In the genomic region with DNA sequence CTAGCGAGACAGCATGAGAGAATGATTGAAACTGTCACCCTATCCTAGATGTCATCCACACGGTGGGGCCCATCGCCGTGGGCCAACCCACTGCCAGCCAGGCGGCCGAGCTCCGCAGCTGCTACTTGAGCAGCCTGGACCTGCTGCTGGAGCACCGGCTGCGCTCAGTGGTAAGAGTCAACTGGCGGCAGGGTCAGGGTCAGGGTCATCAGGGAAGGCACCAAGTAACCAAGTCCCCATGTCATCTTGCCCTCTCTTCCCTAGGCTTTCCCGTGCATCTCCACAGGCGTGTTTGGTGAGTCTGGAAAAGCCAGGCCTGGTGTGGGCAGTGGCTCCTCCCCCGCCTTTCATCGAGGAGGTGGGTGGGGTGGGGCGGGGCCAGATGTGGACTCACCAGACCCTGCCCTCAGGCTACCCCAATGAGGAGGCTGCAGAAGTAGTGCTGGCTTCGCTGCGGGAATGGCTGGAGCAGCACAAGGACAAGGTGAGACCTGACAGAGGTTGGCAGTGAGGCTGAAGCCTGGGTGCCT, we compare ENCODE assay signal across 9 mouse cellular contexts. TPM values are rescaled to one million over a fixed set of nuclear protein-coding genes. Genes with fewer than 3 reads are reported as not detected.
DNase-seq lines count a peak whose midpoint lies in the region; ATAC-seq and TF ChIP-seq lines count a peak whose summit lies in the region.
"Had no signal": no experiment of that assay in that cellular context is flagged by ENCODE, and none has a peak within 500 bp of the region (broad histone marks: within the 10 kb centered on the region; RNA-seq: fewer than 3 reads in every experiment).

No protein-coding gene starts in this region.

- H3K4me1 ChIP-seq in intestine, embryonic 16.5 days (ENCODE audit: control insufficient read depth, insufficient read depth, low read length) = peaks cover 21% of the 10 kb centered on the region
- H3K4me1 ChIP-seq in liver, postnatal 0 days (ENCODE audit: insufficient read depth) = peaks cover 12% of the 10 kb centered on the region
- peaks cover 9% of the 10 kb centered on the region; the same call in 1 of the 2 replicates for H3K4me1 ChIP-seq in stomach, embryonic 14.5 days (ENCODE audit: control insufficient read depth, insufficient read depth, low read length)

- no peak overlapping the region for H3K4me2 ChIP-seq in intestine, embryonic 16.5 days (ENCODE audit: low read depth, low read length)
- H3K4me2 ChIP-seq in liver, postnatal 0 days (ENCODE audit: low read depth, low read length) = no peak overlapping the region
- no peak overlapping the region for H3K4me2 ChIP-seq in stomach, embryonic 14.5 days (replicated peaks; ENCODE audit: low read depth, low read length)
- H3K4me2 ChIP-seq: limb, embryonic 15.5 days had no signal

- WGBS in intestine, embryonic 16.5 days = 25% methylated on average over 17 of the region's 17 CpGs
- 50% methylated on average over 17 of the region's 17 CpGs for WGBS in liver, postnatal 0 days (ENCODE audit: insufficient replicate concordance)
- WGBS in stomach, embryonic 14.5 days = 17% methylated on average over 17 of the region's 17 CpGs

- peak; percentile 65 for ATAC-seq in intestine, embryonic 16.5 days
- peak; percentile 26; the same call in 1 of the 2 replicates for ATAC-seq in liver, postnatal 0 days
- ATAC-seq in stomach, embryonic 14.5 days (ENCODE audit: insufficient number of reproducible peaks, insufficient read depth, low FRiP score, low read depth) = peak; percentile 73

- no peaks in the 10 kb centered on the region for H3K27me3 ChIP-seq in intestine, embryonic 16.5 days (replicated peaks; ENCODE audit: control insufficient read depth, insufficient read depth, low read length)
- no peaks in the 10 kb centered on the region for H3K27me3 ChIP-seq in liver, postnatal 0 days (ENCODE audit: insufficient read depth, low read length)
- no peaks in the 10 kb centered on the region for H3K27me3 ChIP-seq in stomach, embryonic 14.5 days (ENCODE audit: control insufficient read depth, insufficient read depth, low read length)
- H3K27me3 ChIP-seq: limb, embryonic 15.5 days had no signal

- TF ChIP-seq CTCF in liver, postnatal 0 days (IDR thresholded peaks at IDR 0.05; ENCODE audit: low read depth) = no peak

- H3K27ac ChIP-seq in intestine, embryonic 16.5 days (ENCODE audit: low read length) = no peak overlapping the region
- H3K27ac ChIP-seq in liver, postnatal 0 days (ENCODE audit: low read depth) = no peak overlapping the region
- H3K27ac ChIP-seq in stomach, embryonic 14.5 days (ENCODE audit: low read length) = no peak overlapping the region
- H3K27ac ChIP-seq: limb, embryonic 15.5 days had no signal

- H3K4me3 ChIP-seq in intestine, embryonic 16.5 days (ENCODE audit: low read length) = no peak overlapping the region
- no peak overlapping the region for H3K4me3 ChIP-seq in liver, postnatal 0 days (ENCODE audit: low read depth, low read length)
- H3K4me3 ChIP-seq in stomach, embryonic 14.5 days (ENCODE audit: low read depth, low read length) = no peak overlapping the region
- H3K4me3 ChIP-seq: limb, embryonic 15.5 days had no signal

- no peak for TF ChIP-seq EP300 in liver, postnatal 0 days (IDR thresholded peaks at IDR 0.05; ENCODE audit: low read depth)

- peak; percentile 58 for DNase-seq in Muller cell, postnatal 12 days (ENCODE audit: inconsistent ontology term)
- peak; percentile 79 for DNase-seq in embryo, embryonic 9.5 days (ENCODE audit: extremely low spot score)
- DNase-seq in liver, postnatal 0 days = peak; percentile 43
- no peak for DNase-seq in cerebellum, adult 18-20 months
- DNase-seq in adipocyte (ENCODE audit: low spot score) = no peak
- no peak for DNase-seq in urinary bladder, adult 2 months (ENCODE audit: low spot score)

- no peak overlapping the region for H3K9ac ChIP-seq in intestine, embryonic 16.5 days (ENCODE audit: low read depth, low read length)
- H3K9ac ChIP-seq in liver, postnatal 0 days (replicated peaks) = no peak overlapping the region
- no peak overlapping the region for H3K9ac ChIP-seq in stomach, embryonic 14.5 days (replicated peaks; ENCODE audit: low read depth, low read length)
- H3K9ac ChIP-seq: limb, embryonic 15.5 days had no signal

- H3K36me3 ChIP-seq in intestine, embryonic 16.5 days (ENCODE audit: control insufficient read depth, insufficient read depth, low read length) = peaks cover 19% of the 10 kb centered on the region
- H3K36me3 ChIP-seq in liver, postnatal 0 days (replicated peaks; ENCODE audit: insufficient read depth, low read length) = peaks cover 39% of the 10 kb centered on the region
- H3K36me3 ChIP-seq in stomach, embryonic 14.5 days (ENCODE audit: control insufficient read depth, insufficient read depth, low read length) = peaks cover 43% of the 10 kb centered on the region

- H3K9me3 ChIP-seq in intestine, embryonic 16.5 days (ENCODE audit: control insufficient read depth, low read length) = no peaks in the 10 kb centered on the region
- H3K9me3 ChIP-seq in liver, postnatal 0 days (ENCODE audit: low read length) = no peaks in the 10 kb centered on the region
- H3K9me3 ChIP-seq in stomach, embryonic 14.5 days (ENCODE audit: control insufficient read depth, low read depth, low read length) = no peaks in the 10 kb centered on the region
- H3K9me3 ChIP-seq: limb, embryonic 15.5 days had no signal

RNA-seq across cellular contexts. Expression of a gene that starts 9.3 kb away (rescaled TPM):
- polyA plus RNA-seq in intestine, embryonic 16.5 days (2015; fragmentation: Nextera tagmentation; extraction: Ambion mirVana) = 162 and 166 TPM in 2 replicates
- polyA plus RNA-seq in liver, postnatal 0 days (2015; fragmentation: Nextera tagmentation; extraction: Ambion mirVana) = 55.0 and 57.9 TPM in 2 replicates
- polyA plus RNA-seq in stomach, embryonic 14.5 days (2014; fragmentation: Nextera tagmentation; extraction: Ambion mirVana) = 222 and 238 TPM in 2 replicates
- 91.0 and 97.6 TPM in 2 replicates for polyA plus RNA-seq in urinary bladder, adult 2 months (2012; rRNA removed)

RNA-seq across cellular contexts. Expression of a gene that starts 20.6 kb away (rescaled TPM):
- 1,467 and 1,508 TPM in 2 replicates for polyA plus RNA-seq in intestine, embryonic 16.5 days (2015; fragmentation: Nextera tagmentation; extraction: Ambion mirVana)
- polyA plus RNA-seq in liver, postnatal 0 days (2015; fragmentation: Nextera tagmentation; extraction: Ambion mirVana) = 1,162 and 1,195 TPM in 2 replicates
- polyA plus RNA-seq in stomach, embryonic 14.5 days (2014; fragmentation: Nextera tagmentation; extraction: Ambion mirVana) = 1,044 and 1,144 TPM in 2 replicates
- 508 and 528 TPM in 2 replicates for polyA plus RNA-seq in urinary bladder, adult 2 months (2012; rRNA removed)

RNA-seq across cellular contexts. Expression of a gene that starts 44.2 kb away (rescaled TPM):
- polyA plus RNA-seq in intestine, embryonic 16.5 days (2015; fragmentation: Nextera tagmentation; extraction: Ambion mirVana) = 48.4 and 51.9 TPM in 2 replicates
- 14.7 and 16.5 TPM in 2 replicates for polyA plus RNA-seq in liver, postnatal 0 days (2015; fragmentation: Nextera tagmentation; extraction: Ambion mirVana)
- 59.4 and 59.6 TPM in 2 replicates for polyA plus RNA-seq in stomach, embryonic 14.5 days (2014; fragmentation: Nextera tagmentation; extraction: Ambion mirVana)
- 25.7 and 27.6 TPM in 2 replicates for polyA plus RNA-seq in urinary bladder, adult 2 months (2012; rRNA removed)

Comparison
In these comparisons a context has a peak if more than half of its experiments do, and no peak if none do; other contexts are left out.
1. DNase-seq: peak in Muller cell, postnatal 12 days (single experiment), embryo, embryonic 9.5 days (single experiment) and liver, postnatal 0 days (single experiment); none in cerebellum, adult 18-20 months (0 of 2), adipocyte (single experiment) and urinary bladder, adult 2 months (single experiment).
2. Peak in every context shown above with its lines, with median percentiles within 50 percentile points of each other: ATAC-seq.